Mouse (Mus musculus): Measurements from ENCODE around the gene Gm45799.

DNA sequence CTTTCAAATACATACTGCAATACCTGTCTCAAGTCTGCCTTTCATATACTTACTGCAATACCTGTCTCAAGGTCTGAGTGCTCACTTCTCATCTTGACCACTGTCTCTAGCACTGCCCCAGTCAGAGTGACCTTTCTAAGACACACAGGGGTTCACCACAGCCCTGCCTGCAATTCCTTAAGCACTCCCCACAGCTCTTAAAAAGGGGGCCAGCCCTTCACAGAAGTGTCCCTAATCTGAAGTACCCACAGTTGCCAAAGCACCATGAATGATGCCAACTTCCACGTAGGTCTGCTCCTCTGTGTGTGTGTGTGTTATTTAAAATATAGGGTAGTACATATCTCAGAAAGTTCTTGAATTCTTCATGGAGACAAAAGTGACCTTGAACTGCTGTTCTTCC, 28.6 kb upstream of the Gm45799 start:
- no peak for TF ChIP-seq CTCF (IDR thresholded peaks at IDR 0.05; ENCODE audit: borderline replicate concordance, control insufficient read depth, extremely low read depth, insufficient read depth, low read length, poor library complexity)
- no peak for TF ChIP-seq POLR2A (IDR thresholded peaks at IDR 0.05; ENCODE audit: control insufficient read depth, extremely low read depth, insufficient read depth, low read length, poor library complexity)

All from thymus, adult 2 months (tissue).